Mouse (Mus musculus) hindbrain, embryonic 16.5 days (tissue): ENCODE results near the gene Cwh43. TPM values are rescaled to one million over a fixed set of nuclear protein-coding genes. Genes with fewer than 3 reads are reported as not detected.

Experiments used
- ATAC-seq: fragments of 200-750 bp; cut with Nextera tagmentation; 2 replicates; pipeline ENCODE4 v1.8.0; 2017; ENCODE audit warnings: moderate TSS enrichment, moderate library complexity
- H3K27ac ChIP-seq: fragments of 300-500 bp; sonication (generic); 2 replicates; pipeline ENCODE4 v1.5.1; 2014; ENCODE audit warnings: low read depth, mild to moderate bottlenecking, control low read depth, low read length, moderate library complexity
- H3K27me3 ChIP-seq: fragments of 300-500 bp; sonication (generic); replicated peaks from 2 replicates; pipeline ENCODE4 v1.6.1; 2014; ENCODE audit warnings: low read length; ENCODE audit not compliant: control insufficient read depth, insufficient read depth
- H3K36me3 ChIP-seq: fragments of 300-500 bp; sonication (generic); 2 replicates; pipeline ENCODE4 v1.6.1; 2014; ENCODE audit warnings: mild to moderate bottlenecking, low read length, moderate library complexity, mixed read lengths; ENCODE audit not compliant: control insufficient read depth, insufficient read depth
- H3K4me1 ChIP-seq: fragments of 300-500 bp; sonication (generic); 2 replicates; pipeline ENCODE4 v1.6.1; 2014; ENCODE audit warnings: low read depth, low read length; ENCODE audit not compliant: control insufficient read depth, insufficient read depth
- H3K4me2 ChIP-seq: fragments of 300-500 bp; sonication (generic); 2 replicates; pipeline ENCODE4 v1.6.1; 2014; ENCODE audit warnings: mild to moderate bottlenecking, low read length, control low read depth, moderate library complexity
- H3K4me3 ChIP-seq: fragments of 300-500 bp; sonication (generic); 2 replicates; pipeline ENCODE4 v1.5.1; 2014; ENCODE audit warnings: mild to moderate bottlenecking, low read length, control low read depth, moderate library complexity
- H3K9ac ChIP-seq: fragments of 300-500 bp; sonication (generic); 2 replicates; pipeline ENCODE4 v1.6.1; 2014; ENCODE audit warnings: low read depth, mild to moderate bottlenecking, control low read depth, low read length, moderate library complexity
- H3K9me3 ChIP-seq: fragments of 300-500 bp; sonication (generic); 2 replicates; pipeline ENCODE4 v1.6.1; 2014; ENCODE audit warnings: mild to moderate bottlenecking, low read length, moderate library complexity; ENCODE audit not compliant: control insufficient read depth
- WGBS: fragments of 180-500 bp; shearing (Covaris S2); extraction: QIAGEN DNeasy Blood & Tissue Kit; methylation state at CpG from one replicate; pipeline ENCODE4 v1.1.7; 2014; 5-methylcytosine and 5-hydroxymethylcytosine counted together
- polyA plus RNA-seq: library from polyadenylated mRNA; unstranded; fragments of >200 nt; fragmentation: Nextera tagmentation; extraction: Ambion mirVana; gene quantifications from 2 replicates; pipeline ENCODE4 v1.2.1, GENCODE M21; 2015

Cwh43 gene
- polyA plus RNA-seq, 1 experiment from 2014 or later: 0.46 TPM

GRCm38 (mm10) chr5:73406861-73407260 lies 986 bp downstream of the Cwh43 start:
- no peaks in the 10 kb centered on the region for H3K36me3 ChIP-seq
- H3K9ac ChIP-seq: no peak overlapping the region
- H3K27ac ChIP-seq: no peak overlapping the region
- peaks cover 5% of the 10 kb centered on the region for H3K4me1 ChIP-seq
- H3K4me2 ChIP-seq: no peak overlapping the region
- H3K9me3 ChIP-seq: no peaks in the 10 kb centered on the region
- WGBS: 47% methylated on average over 6 of the region's 6 CpGs
- no peak for ATAC-seq
- H3K27me3 ChIP-seq: peaks cover 7% of the 10 kb centered on the region
- H3K4me3 ChIP-seq: no peak overlapping the region

- H3K9ac ChIP-seq: no peak overlapping the region
- WGBS: 83% methylated on average over 5 of the region's 5 CpGs
- no peak overlapping the region for H3K27ac ChIP-seq
Measured at GRCm38 (mm10) chr5:73409970-73410369, 4.1 kb downstream of the Cwh43 start.

GRCm38 (mm10) chr5:73411771-73412170 lies 5.9 kb downstream of the Cwh43 start:
- Histone ChIP-seq H3K9ac (no peak overlapping the region), H3K36me3 (no peaks in the 10 kb centered on the region), H3K9me3 (no peaks in the 10 kb centered on the region), H3K27ac (no peak overlapping the region), H3K4me3 (no peak overlapping the region), H3K4me1 (no peaks in the 10 kb centered on the region), H3K4me2 (no peak overlapping the region), H3K27me3 (no peaks in the 10 kb centered on the region; the same call in 1 of the 2 replicates)
- no peak for ATAC-seq
- 91% methylated on average over 5 of the region's 5 CpGs for WGBS

More at GRCm38 (mm10) chr5:73409970-73410369, 4.1 kb downstream of the Cwh43 start:
- no peak for ATAC-seq
- H3K4me2 ChIP-seq: no peak overlapping the region
- H3K9me3 ChIP-seq: no peaks in the 10 kb centered on the region
- H3K4me1 ChIP-seq: peaks cover 5% of the 10 kb centered on the region
- H3K4me3 ChIP-seq: no peak overlapping the region
- no peaks in the 10 kb centered on the region for H3K36me3 ChIP-seq
- H3K27me3 ChIP-seq: no peaks in the 10 kb centered on the region; the same call in none of the 2 replicates

GRCm38 (mm10) chr5:73414172-73414571 lies 8.3 kb downstream of the Cwh43 start:
- 92% methylated on average over 10 of the region's 10 CpGs for WGBS
- Histone ChIP-seq H3K4me1 (no peaks in the 10 kb centered on the region), H3K27ac (no peak overlapping the region), H3K4me2 (no peak overlapping the region), H3K9ac (no peak overlapping the region), H3K4me3 (no peak overlapping the region), H3K27me3 (no peaks in the 10 kb centered on the region), H3K36me3 (no peaks in the 10 kb centered on the region), H3K9me3 (no peaks in the 10 kb centered on the region)
- ATAC-seq: no peak

- WGBS: 65% methylated on average over 11 of the region's 11 CpGs
- H3K27me3 ChIP-seq: no peaks in the 10 kb centered on the region
- H3K4me3 ChIP-seq: no peak overlapping the region
- no peak overlapping the region for H3K27ac ChIP-seq
- H3K9ac ChIP-seq: no peak overlapping the region
- H3K9me3 ChIP-seq: 0 out of 2 replicates have a peak, but pooled peaks cover 2% of the 10 kb centered on the region
- H3K4me2 ChIP-seq: no peak overlapping the region
- no peaks in the 10 kb centered on the region for H3K4me1 ChIP-seq
- ATAC-seq: no peak
- H3K36me3 ChIP-seq: no peaks in the 10 kb centered on the region
Measured at GRCm38 (mm10) chr5:73419045-73419695, 13.3 kb downstream of the Cwh43 start.

GRCm38 (mm10) chr5:73426824-73427223 lies 20.9 kb downstream of the Cwh43 start:
- Histone ChIP-seq H3K4me1 (no peaks in the 10 kb centered on the region), H3K9ac (no peak overlapping the region), H3K27me3 (no peaks in the 10 kb centered on the region), H3K4me3 (no peak overlapping the region), H3K27ac (no peak overlapping the region), H3K36me3 (no peaks in the 10 kb centered on the region), H3K4me2 (no peak overlapping the region), H3K9me3 (no peaks in the 10 kb centered on the region)
- no peak for ATAC-seq
- 62% methylated on average over 6 of the region's 6 CpGs for WGBS

- Histone ChIP-seq H3K4me2 (peak overlapping the region; percentile 24), H3K27ac (no peak overlapping the region), H3K4me3 (no peak overlapping the region), H3K9ac (peak overlapping the region; percentile 42; the same call in 1 of the 2 replicates), H3K4me1 (no peaks in the 10 kb centered on the region), H3K9me3 (no peaks in the 10 kb centered on the region), H3K36me3 (no peaks in the 10 kb centered on the region), H3K27me3 (no peaks in the 10 kb centered on the region)
- ATAC-seq: peak; percentile 91
- WGBS: 9% methylated on average over 14 of the region's 14 CpGs
Measured at GRCm38 (mm10) chr5:73431581-73431980, 25.7 kb downstream of the Cwh43 start.

- H3K36me3 ChIP-seq: no peaks in the 10 kb centered on the region
- H3K27ac ChIP-seq: no peak overlapping the region
- no peaks in the 10 kb centered on the region for H3K9me3 ChIP-seq
- H3K4me3 ChIP-seq: no peak overlapping the region
- no peak overlapping the region for H3K4me2 ChIP-seq
- ATAC-seq: no peak
- 87% methylated on average over 6 of the region's 6 CpGs for WGBS
- no peaks in the 10 kb centered on the region for H3K27me3 ChIP-seq
- H3K9ac ChIP-seq: no peak overlapping the region
- no peaks in the 10 kb centered on the region for H3K4me1 ChIP-seq
Measured at GRCm38 (mm10) chr5:73432805-73433204, 26.9 kb downstream of the Cwh43 start.

GRCm38 (mm10) chr5:73434764-73435163 lies 28.9 kb downstream of the Cwh43 start:
- Histone ChIP-seq H3K27ac (no peak overlapping the region), H3K9me3 (no peaks in the 10 kb centered on the region), H3K4me3 (no peak overlapping the region), H3K36me3 (no peaks in the 10 kb centered on the region), H3K4me1 (no peaks in the 10 kb centered on the region), H3K4me2 (no peak overlapping the region), H3K9ac (no peak overlapping the region), H3K27me3 (no peaks in the 10 kb centered on the region)
- WGBS: 83% methylated on average over 7 of the region's 7 CpGs
- no peak for ATAC-seq
